Mouse (Mus musculus): ENCODE measurements around the gene Brms1. TPM values are rescaled to one million over a fixed set of nuclear protein-coding genes. Genes with fewer than 3 reads are reported as not detected.

Gene Brms1
- total and polyA plus RNA-seq, 3 experiments: 22.8 to 50.9 (median 36.3) TPM

DNA sequence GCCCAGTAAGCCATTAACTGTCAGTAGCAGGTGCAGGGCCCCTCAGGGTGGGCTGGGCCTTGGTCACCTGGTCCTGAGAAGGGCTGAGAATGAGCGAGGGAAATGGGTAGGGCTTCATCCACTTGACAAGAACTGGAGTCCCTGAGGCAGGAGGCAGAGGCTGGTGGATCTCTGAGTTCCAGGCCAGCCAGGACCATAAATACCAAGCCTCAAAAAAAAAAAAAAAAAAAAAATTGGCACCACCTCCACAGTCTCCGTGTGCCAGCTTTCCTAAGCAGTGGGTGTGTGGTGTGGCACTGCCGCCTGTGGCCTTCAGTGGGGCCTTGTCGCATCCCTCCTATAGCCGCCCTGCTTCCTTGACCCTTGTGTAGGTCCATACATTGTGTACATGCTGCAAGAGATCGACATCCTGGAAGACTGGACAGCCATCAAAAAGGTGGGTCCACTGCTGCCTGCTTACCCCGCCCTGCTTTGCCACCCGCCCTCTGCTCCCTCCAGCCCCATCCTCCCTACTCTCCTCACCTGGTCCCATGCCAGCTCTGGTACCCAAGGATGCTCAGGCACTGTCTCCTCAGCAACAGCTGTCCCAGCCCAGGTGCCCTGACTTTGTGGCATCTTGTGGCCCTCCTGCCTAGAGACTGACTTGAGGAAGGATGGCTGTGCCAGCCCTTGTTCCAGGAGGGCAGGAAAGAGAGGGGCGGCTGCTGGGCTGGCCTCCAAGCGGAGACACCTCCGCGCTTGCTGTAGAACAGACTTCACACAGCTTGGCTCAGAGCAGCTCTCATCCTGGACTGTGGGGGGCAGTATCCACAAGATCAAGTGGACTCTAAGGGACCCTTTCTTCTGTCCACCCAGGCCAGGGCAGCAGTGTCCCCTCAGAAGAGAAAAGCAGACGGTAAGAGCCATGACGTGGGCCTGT lies 7.2 kb downstream of the Brms1 start:
- peaks cover 42 to 91% of the 10 kb centered on the region in 2 experiments for H3K36me3 ChIP-seq (replicated peaks in 1 of 2; ENCODE audit: control insufficient read depth in 1 of 2, insufficient read depth in 1 of 2, low read length in 1 of 2)
- no peak overlapping the region for H3K9ac ChIP-seq (ENCODE audit: insufficient read depth, low read depth)
- no peak overlapping the region for H3K4me2 ChIP-seq (ENCODE audit: insufficient read depth, low read depth, poor library complexity, severe bottlenecking)
- no peaks in the 10 kb centered on the region for H3K27me3 ChIP-seq (replicated peaks)
- H3K27ac ChIP-seq (ENCODE audit: insufficient read depth, low read depth): no peak overlapping the region
- no peak for DNase-seq (ENCODE audit: extremely low read depth)
- H3K9me3 ChIP-seq (replicated peaks; ENCODE audit: low read length): no peaks in the 10 kb centered on the region
- in situ Hi-C loops (cut with MboI; ENCODE audit: low pct_ligation_motif_present, low pct_unique_long_range_greater_than_20kb, low sequenced_read_pairs): no loop called here
- H3K79me2 ChIP-seq (replicated peaks; ENCODE audit: control insufficient read depth, extremely low read depth, insufficient read depth, poor library complexity, severe bottlenecking): no peaks in the 10 kb centered on the region
- TF ChIP-seq SIN3A (IDR thresholded peaks at IDR 0.05; ENCODE audit: low read length): no peak
- no peak for TF ChIP-seq USF1 (IDR thresholded peaks at IDR 0.05; ENCODE audit: low read depth, low read length)
- TF ChIP-seq E2F4 (IDR thresholded peaks at IDR 0.05; ENCODE audit: insufficient replicate concordance, low read depth, low read length): no peak
- no peak for TF ChIP-seq PAX5 (IDR thresholded peaks at IDR 0.05; ENCODE audit: low read length)
- no peak for TF ChIP-seq POLR2A (IDR thresholded peaks at IDR 0.05; ENCODE audit: low read depth, low read length)
- TF ChIP-seq MYC (IDR thresholded peaks at IDR 0.05; ENCODE audit: low read depth, low read length): no peak
- TF ChIP-seq NRF1 (IDR thresholded peaks at IDR 0.05; ENCODE audit: low read depth, low read length): no peak
- TF ChIP-seq ELF1 (IDR thresholded peaks at IDR 0.05; ENCODE audit: low read depth, low read length): no peak
- no peak for TF ChIP-seq KAT2A (IDR thresholded peaks at IDR 0.05; ENCODE audit: insufficient replicate concordance, low read length)
- no peak for TF ChIP-seq ZMIZ1 (IDR thresholded peaks at IDR 0.05; ENCODE audit: low read depth, low read length)
- H3K4me3 ChIP-seq (replicated peaks in 1 of 3; ENCODE audit: low read depth in 2 of 3, low read length in 2 of 3, poor library complexity in 1 of 3): no peak overlapping the region
- peaks cover 9 to 13% of the 10 kb centered on the region in 2 experiments for H3K4me1 ChIP-seq (ENCODE audit: control insufficient read depth in 1 of 2, insufficient read depth in 2 of 2)
- dilution Hi-C loops (cut with MboI; ENCODE audit: extremely low pct_ligation_motif_present, extremely low pct_unique_long_range_greater_than_20kb, low sequenced_read_pairs): no loop called here

DNA sequence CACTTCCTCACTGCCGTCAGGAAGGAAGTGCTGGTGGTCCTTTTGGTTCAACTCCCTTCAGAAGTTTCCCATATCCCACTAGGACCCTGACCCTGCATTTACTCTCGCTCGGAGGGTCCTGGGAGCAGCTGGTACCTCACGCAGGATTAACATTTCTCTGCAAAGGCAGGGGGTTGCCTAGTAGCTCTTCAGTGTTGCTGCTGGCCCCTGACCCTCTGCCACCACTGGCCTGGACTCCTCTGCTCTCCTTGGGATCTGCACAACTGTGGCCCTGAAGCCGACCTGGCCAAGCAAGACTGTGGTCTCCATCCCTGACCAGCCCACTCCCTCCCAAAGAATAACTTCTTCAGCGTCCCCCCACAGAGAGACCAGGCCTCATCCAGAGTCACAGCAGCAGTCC lies 8.2 kb downstream of the Brms1 start:
- peaks cover 42 to 89% of the 10 kb centered on the region in 2 experiments for H3K36me3 ChIP-seq (replicated peaks in 1 of 2; ENCODE audit: control insufficient read depth in 1 of 2, insufficient read depth in 1 of 2, low read length in 1 of 2)
- no peak overlapping the region for H3K4me2 ChIP-seq (ENCODE audit: insufficient read depth, low read depth, poor library complexity, severe bottlenecking)
- dilution Hi-C loops (cut with MboI; ENCODE audit: extremely low pct_ligation_motif_present, extremely low pct_unique_long_range_greater_than_20kb, low sequenced_read_pairs) (no loop called here), in situ Hi-C loops (cut with MboI; ENCODE audit: low pct_ligation_motif_present, low pct_unique_long_range_greater_than_20kb, low sequenced_read_pairs) (no loop called here)
- H3K9me3 ChIP-seq (replicated peaks; ENCODE audit: low read length): no peaks in the 10 kb centered on the region
- H3K4me1 ChIP-seq (ENCODE audit: control insufficient read depth in 1 of 2, insufficient read depth in 2 of 2): peaks cover 12 to 19% of the 10 kb centered on the region in 2 experiments
- no peaks in the 10 kb centered on the region for H3K79me2 ChIP-seq (replicated peaks; ENCODE audit: control insufficient read depth, extremely low read depth, insufficient read depth, poor library complexity, severe bottlenecking)
- no peak overlapping the region for H3K27ac ChIP-seq (ENCODE audit: insufficient read depth, low read depth)
- H3K9ac ChIP-seq (ENCODE audit: insufficient read depth, low read depth): no peak overlapping the region
- TF ChIP-seq SMC3 (IDR thresholded peaks at IDR 0.05; ENCODE audit: low read depth, low read length) (no peak), TCF12 (IDR thresholded peaks at IDR 0.05; ENCODE audit: low read depth, low read length) (no peak), JUND (conservative IDR thresholded peaks at IDR 0.05; ENCODE audit: low read depth, low read length) (no peak), UBTF (IDR thresholded peaks at IDR 0.05; ENCODE audit: low read depth, low read length) (no peak), CTCF (conservative IDR thresholded peaks at IDR 0.05 in 1 of 2, IDR thresholded peaks at IDR 0.05 in 1 of 2; ENCODE audit: low read depth in 2 of 2, low read length in 2 of 2) (no peak), PAX5 (IDR thresholded peaks at IDR 0.05; ENCODE audit: low read length) (no peak), ETS1 (conservative IDR thresholded peaks at IDR 0.05; ENCODE audit: low read depth, low read length) (no peak), MYC (IDR thresholded peaks at IDR 0.05; ENCODE audit: low read depth, low read length) (no peak)
- DNase-seq (ENCODE audit: extremely low read depth): no peak
- H3K27me3 ChIP-seq (replicated peaks): no peaks in the 10 kb centered on the region
- H3K4me3 ChIP-seq (replicated peaks in 1 of 3; ENCODE audit: low read depth in 2 of 3, low read length in 2 of 3, poor library complexity in 1 of 3): no peak overlapping the region

Data from CH12.LX (cell line).